Mouse (Mus musculus): ENCODE measurements around the gene Syt3. TPM values are rescaled to one million over a fixed set of nuclear protein-coding genes. Genes with fewer than 3 reads are reported as not detected.

Gene Syt3
- polyA plus RNA-seq, 1 experiment from 2014 or later = 1.5 TPM

- Histone ChIP-seq H3K27me3 (ENCODE audit: control insufficient read depth, insufficient read depth, low read length) (no peaks in the 10 kb centered on the region), H3K27ac (ENCODE audit: low read length) (no peak overlapping the region), H3K4me1 (ENCODE audit: control insufficient read depth, insufficient read depth, low read length) (no peaks in the 10 kb centered on the region), H3K4me2 (ENCODE audit: low read depth, low read length) (no peak overlapping the region), H3K9ac (ENCODE audit: low read length) (no peak overlapping the region), H3K4me3 (replicated peaks; ENCODE audit: low read length) (no peak overlapping the region), H3K36me3 (ENCODE audit: control insufficient read depth, insufficient read depth, low read length) (no peaks in the 10 kb centered on the region), H3K9me3 (replicated peaks; ENCODE audit: control insufficient read depth, low read length) (no peaks in the 10 kb centered on the region)
- no peak for ATAC-seq (ENCODE audit: insufficient read depth, low FRiP score)
- 82% methylated on average over 14 of the region's 14 CpGs for WGBS
These were observed 8.4 kb downstream of the Syt3 start for GRCm38 (mm10) chr7:44392341-44392740.

- H3K4me3 ChIP-seq (replicated peaks; ENCODE audit: low read length) = no peak overlapping the region
- no peaks in the 10 kb centered on the region for H3K9me3 ChIP-seq (replicated peaks; ENCODE audit: control insufficient read depth, low read length)
- H3K36me3 ChIP-seq (ENCODE audit: control insufficient read depth, insufficient read depth, low read length) = no peaks in the 10 kb centered on the region
- WGBS = 89% methylated on average over 17 of the region's 17 CpGs
- ATAC-seq (ENCODE audit: insufficient read depth, low FRiP score) = no peak
- H3K4me1 ChIP-seq (ENCODE audit: control insufficient read depth, insufficient read depth, low read length) = no peaks in the 10 kb centered on the region
- no peak overlapping the region for H3K9ac ChIP-seq (ENCODE audit: low read length)
- no peak overlapping the region for H3K4me2 ChIP-seq (ENCODE audit: low read depth, low read length)
- H3K27me3 ChIP-seq (ENCODE audit: control insufficient read depth, insufficient read depth, low read length) = no peaks in the 10 kb centered on the region
- no peak overlapping the region for H3K27ac ChIP-seq (ENCODE audit: low read length)
These were observed 9.4 kb downstream of the Syt3 start for GRCm38 (mm10) chr7:44393284-44393683.

DNA sequence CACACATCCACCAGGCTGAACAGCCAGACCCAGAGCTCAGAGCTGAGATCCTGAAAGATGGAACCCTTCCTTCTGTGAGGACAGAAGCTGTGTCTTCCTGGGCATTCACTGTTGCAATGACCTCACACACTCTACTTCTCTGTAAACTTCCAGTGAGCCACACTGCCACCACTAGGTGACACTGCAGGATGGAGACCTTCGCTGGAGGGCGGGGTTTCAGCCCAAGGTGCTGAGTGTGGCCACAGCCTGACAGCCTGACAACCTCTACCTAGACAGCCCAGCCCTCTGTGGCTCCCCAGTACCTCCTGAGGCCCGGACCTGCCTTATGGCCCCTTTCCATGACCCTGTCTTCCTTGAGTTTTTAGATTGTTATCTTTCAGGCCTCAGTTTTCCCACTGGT lies 14.7 kb downstream of the Syt3 start:
- Histone ChIP-seq H3K4me1 (ENCODE audit: control insufficient read depth, insufficient read depth, low read length) (no peaks in the 10 kb centered on the region), H3K4me2 (ENCODE audit: low read depth, low read length) (no peak overlapping the region), H3K9me3 (replicated peaks; ENCODE audit: control insufficient read depth, low read length) (no peaks in the 10 kb centered on the region), H3K4me3 (replicated peaks; ENCODE audit: low read length) (no peak overlapping the region), H3K27me3 (ENCODE audit: control insufficient read depth, insufficient read depth, low read length) (no peaks in the 10 kb centered on the region), H3K27ac (ENCODE audit: low read length) (no peak overlapping the region), H3K9ac (ENCODE audit: low read length) (no peak overlapping the region), H3K36me3 (ENCODE audit: control insufficient read depth, insufficient read depth, low read length) (no peaks in the 10 kb centered on the region)
- 0 out of 2 replicates have a peak, but pooled peaks have one; percentile 22 for ATAC-seq (ENCODE audit: insufficient read depth, low FRiP score)
- 19% methylated on average over 3 of the region's 3 CpGs for WGBS

DNA sequence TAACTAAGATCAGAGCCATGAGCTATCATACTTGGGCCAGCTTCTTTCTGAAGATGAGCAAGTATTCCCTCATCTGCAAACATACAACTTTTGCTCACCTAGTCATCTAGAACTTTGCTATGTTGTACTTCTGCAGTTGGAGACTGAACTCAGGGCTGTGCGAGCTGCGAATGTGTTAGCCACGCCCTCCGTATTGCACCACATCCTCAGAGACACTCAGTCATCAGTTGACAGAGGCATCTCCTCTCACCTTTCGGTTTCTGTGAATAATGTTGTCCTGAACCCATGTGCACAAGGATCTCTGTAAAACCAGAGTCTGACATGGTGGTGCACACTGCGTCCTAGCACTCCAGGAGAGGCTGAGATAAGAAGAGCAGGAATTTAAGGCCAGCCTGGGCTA lies 17.8 kb downstream of the Syt3 start:
- no peak overlapping the region for H3K27ac ChIP-seq (ENCODE audit: low read length)
- no peak overlapping the region for H3K9ac ChIP-seq (ENCODE audit: low read length)
- no peak for ATAC-seq (ENCODE audit: insufficient read depth, low FRiP score)
- WGBS = 69% methylated on average over 6 of the region's 6 CpGs
- H3K4me3 ChIP-seq (replicated peaks; ENCODE audit: low read length) = no peak overlapping the region
- H3K27me3 ChIP-seq (ENCODE audit: control insufficient read depth, insufficient read depth, low read length) = no peaks in the 10 kb centered on the region
- H3K36me3 ChIP-seq (ENCODE audit: control insufficient read depth, insufficient read depth, low read length) = no peaks in the 10 kb centered on the region
- H3K4me2 ChIP-seq (ENCODE audit: low read depth, low read length) = no peak overlapping the region
- no peaks in the 10 kb centered on the region for H3K4me1 ChIP-seq (ENCODE audit: control insufficient read depth, insufficient read depth, low read length)
- no peaks in the 10 kb centered on the region for H3K9me3 ChIP-seq (replicated peaks; ENCODE audit: control insufficient read depth, low read length)

DNA sequence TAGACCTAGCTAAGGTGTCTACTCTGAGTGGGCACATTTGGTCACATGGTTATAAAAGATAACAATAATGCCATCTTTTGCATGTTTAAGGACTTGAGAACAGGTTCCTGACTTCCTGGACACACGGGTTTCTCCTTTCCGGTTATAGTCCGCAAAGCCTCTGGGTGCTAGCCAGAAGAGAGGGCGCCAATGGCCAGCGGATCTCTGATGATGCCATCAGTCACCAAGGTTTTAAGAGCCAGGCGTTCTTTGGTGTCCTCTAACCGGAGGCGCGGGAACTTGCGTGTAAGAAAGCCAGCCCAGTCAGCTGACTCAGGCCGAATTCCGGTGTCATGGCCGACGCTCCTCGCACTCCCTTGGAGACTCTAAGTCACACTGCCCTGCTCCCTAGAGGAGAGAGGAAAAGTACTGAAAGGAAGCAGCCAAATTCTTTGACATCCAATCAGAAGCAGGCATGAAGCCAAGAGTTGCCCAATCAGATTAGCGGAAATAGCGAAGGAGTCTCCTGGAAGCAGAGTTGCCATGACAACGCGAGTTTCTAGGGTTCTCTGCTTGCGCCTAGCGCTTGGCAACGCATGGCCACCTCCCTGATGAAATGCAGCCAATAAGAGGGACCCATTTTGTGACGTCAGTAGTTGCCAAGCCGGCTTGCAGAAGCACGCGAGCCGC lies 21.6 kb downstream of the Syt3 start:
- Histone ChIP-seq H3K9me3 (replicated peaks; ENCODE audit: control insufficient read depth, low read length) (no peaks in the 10 kb centered on the region), H3K4me1 (ENCODE audit: control insufficient read depth, insufficient read depth, low read length) (no peaks in the 10 kb centered on the region), H3K27me3 (ENCODE audit: control insufficient read depth, insufficient read depth, low read length) (no peaks in the 10 kb centered on the region), H3K4me2 (ENCODE audit: low read depth, low read length) (peak overlapping the region; percentile 50), H3K9ac (ENCODE audit: low read length) (no peak overlapping the region), H3K36me3 (ENCODE audit: control insufficient read depth, insufficient read depth, low read length) (no peaks in the 10 kb centered on the region), H3K27ac (ENCODE audit: low read length) (no peak overlapping the region), H3K4me3 (replicated peaks; ENCODE audit: low read length) (peak overlapping the region; percentile 40)
- WGBS = 2% methylated on average over 27 of the region's 27 CpGs
- ATAC-seq (ENCODE audit: insufficient read depth, low FRiP score) = peak; percentile 94

GRCm38 (mm10) chr7:44406015-44406355 lies 22.1 kb downstream of the Syt3 start:
- 0 out of 2 replicates have a peak, but pooled peaks have one; percentile 3 for ATAC-seq (ENCODE audit: insufficient read depth, low FRiP score)
- H3K9ac ChIP-seq (ENCODE audit: low read length) = no peak overlapping the region
- under 1% methylated on average over 5 of the region's 5 CpGs for WGBS
- no peak overlapping the region for H3K27ac ChIP-seq (ENCODE audit: low read length)
- H3K4me1 ChIP-seq (ENCODE audit: control insufficient read depth, insufficient read depth, low read length) = no peaks in the 10 kb centered on the region
- peak overlapping the region; percentile 50; the same call in 1 of the 2 replicates for H3K4me2 ChIP-seq (ENCODE audit: low read depth, low read length)
- no peak overlapping the region; the same call in 1 of the 2 replicates for H3K4me3 ChIP-seq (replicated peaks; ENCODE audit: low read length)
- H3K9me3 ChIP-seq (replicated peaks; ENCODE audit: control insufficient read depth, low read length) = no peaks in the 10 kb centered on the region
- no peaks in the 10 kb centered on the region for H3K27me3 ChIP-seq (ENCODE audit: control insufficient read depth, insufficient read depth, low read length)
- H3K36me3 ChIP-seq (ENCODE audit: control insufficient read depth, insufficient read depth, low read length) = no peaks in the 10 kb centered on the region

DNA sequence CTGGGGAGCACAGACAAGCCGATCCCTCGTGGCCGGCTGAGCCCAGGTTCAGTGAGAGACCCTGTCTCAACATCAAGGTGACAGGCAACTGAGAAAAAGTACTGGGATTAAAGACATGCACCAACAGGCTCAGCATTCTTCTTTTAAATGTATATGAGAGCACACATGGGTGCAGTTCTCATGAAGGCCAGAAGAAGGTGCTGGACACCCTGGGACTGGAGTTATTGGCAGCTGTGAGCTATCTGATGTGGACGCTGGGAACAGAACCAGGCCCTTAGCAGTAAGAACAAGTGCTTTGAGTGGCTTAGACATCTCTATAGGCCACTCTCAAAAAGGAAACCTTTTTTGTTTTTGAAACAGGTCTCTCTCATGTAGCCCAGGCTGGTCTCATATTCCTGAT lies 27.2 kb downstream of the Syt3 start:
- WGBS = 71% methylated on average over 4 of the region's 4 CpGs
- Histone ChIP-seq H3K4me3 (replicated peaks; ENCODE audit: low read length) (no peak overlapping the region), H3K4me2 (ENCODE audit: low read depth, low read length) (no peak overlapping the region), H3K27me3 (ENCODE audit: control insufficient read depth, insufficient read depth, low read length) (no peaks in the 10 kb centered on the region), H3K36me3 (ENCODE audit: control insufficient read depth, insufficient read depth, low read length) (no peaks in the 10 kb centered on the region), H3K4me1 (ENCODE audit: control insufficient read depth, insufficient read depth, low read length) (no peaks in the 10 kb centered on the region), H3K27ac (ENCODE audit: low read length) (no peak overlapping the region), H3K9me3 (replicated peaks; ENCODE audit: control insufficient read depth, low read length) (no peaks in the 10 kb centered on the region), H3K9ac (ENCODE audit: low read length) (no peak overlapping the region)
- no peak for ATAC-seq (ENCODE audit: insufficient read depth, low FRiP score)

GRCm38 (mm10) chr7:44413307-44413706 lies 29.4 kb downstream of the Syt3 start:
- H3K27me3 ChIP-seq (ENCODE audit: control insufficient read depth, insufficient read depth, low read length) = no peaks in the 10 kb centered on the region
- WGBS = 81% methylated on average over 6 of the region's 6 CpGs
- no peak overlapping the region for H3K9ac ChIP-seq (ENCODE audit: low read length)

DNA sequence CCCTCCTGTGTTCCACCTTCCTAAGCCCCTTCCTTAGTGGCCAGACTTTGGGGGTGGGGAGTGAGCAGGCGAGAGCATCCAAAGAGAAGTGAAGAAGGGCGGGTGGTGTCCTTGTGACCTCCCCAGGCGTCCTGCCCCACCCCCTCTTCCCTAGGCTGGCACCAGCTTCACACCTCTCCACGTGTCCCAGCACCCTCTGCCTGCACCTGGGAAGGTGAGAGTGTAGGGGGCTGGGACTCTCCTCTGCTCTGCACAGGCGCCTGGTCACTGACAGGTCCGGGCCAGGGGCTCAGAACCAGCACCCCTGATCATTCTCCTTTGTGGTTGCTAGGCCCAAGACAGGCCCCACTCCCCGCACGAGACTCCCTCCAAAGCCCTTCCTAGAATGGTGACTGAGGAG lies 43.8 kb downstream of the Syt3 start:
- Histone ChIP-seq H3K4me2 (ENCODE audit: low read depth, low read length) (peak overlapping the region; percentile 68; the same call in 1 of the 2 replicates), H3K4me1 (ENCODE audit: control insufficient read depth, insufficient read depth, low read length) (no peaks in the 10 kb centered on the region; the same call in 1 of the 2 replicates), H3K27ac (ENCODE audit: low read length) (no peak overlapping the region), H3K9me3 (replicated peaks; ENCODE audit: control insufficient read depth, low read length) (no peaks in the 10 kb centered on the region), H3K9ac (ENCODE audit: low read length) (no peak overlapping the region), H3K4me3 (replicated peaks; ENCODE audit: low read length) (no peak overlapping the region; the same call in 1 of the 2 replicates), H3K27me3 (ENCODE audit: control insufficient read depth, insufficient read depth, low read length) (peaks cover 38% of the 10 kb centered on the region), H3K36me3 (ENCODE audit: control insufficient read depth, insufficient read depth, low read length) (no peaks in the 10 kb centered on the region)
- ATAC-seq (ENCODE audit: insufficient read depth, low FRiP score) = no peak
- WGBS = 9% methylated on average over 8 of the region's 8 CpGs

More at GRCm38 (mm10) chr7:44413307-44413706, 29.4 kb downstream of the Syt3 start:
- H3K36me3 ChIP-seq (ENCODE audit: control insufficient read depth, insufficient read depth, low read length) = no peaks in the 10 kb centered on the region
- ATAC-seq (ENCODE audit: insufficient read depth, low FRiP score) = no peak
- no peaks in the 10 kb centered on the region for H3K4me1 ChIP-seq (ENCODE audit: control insufficient read depth, insufficient read depth, low read length)
- no peak overlapping the region for H3K4me2 ChIP-seq (ENCODE audit: low read depth, low read length)
- no peak overlapping the region for H3K4me3 ChIP-seq (replicated peaks; ENCODE audit: low read length)
- no peaks in the 10 kb centered on the region for H3K9me3 ChIP-seq (replicated peaks; ENCODE audit: control insufficient read depth, low read length)
- no peak overlapping the region for H3K27ac ChIP-seq (ENCODE audit: low read length)
